Mouse (Mus musculus) liver, adult (tissue): ENCODE data around the gene Wdr13.

ENCODE experiments used
- GATA4 ChIP-seq: IDR thresholded peaks from 2 replicates; pipeline ENCODE4 v1.6.1; 2014; ENCODE audit warnings: mild to moderate bottlenecking, low read length; ENCODE audit not compliant: insufficient replicate concordance

Gene Wdr13

DNA sequence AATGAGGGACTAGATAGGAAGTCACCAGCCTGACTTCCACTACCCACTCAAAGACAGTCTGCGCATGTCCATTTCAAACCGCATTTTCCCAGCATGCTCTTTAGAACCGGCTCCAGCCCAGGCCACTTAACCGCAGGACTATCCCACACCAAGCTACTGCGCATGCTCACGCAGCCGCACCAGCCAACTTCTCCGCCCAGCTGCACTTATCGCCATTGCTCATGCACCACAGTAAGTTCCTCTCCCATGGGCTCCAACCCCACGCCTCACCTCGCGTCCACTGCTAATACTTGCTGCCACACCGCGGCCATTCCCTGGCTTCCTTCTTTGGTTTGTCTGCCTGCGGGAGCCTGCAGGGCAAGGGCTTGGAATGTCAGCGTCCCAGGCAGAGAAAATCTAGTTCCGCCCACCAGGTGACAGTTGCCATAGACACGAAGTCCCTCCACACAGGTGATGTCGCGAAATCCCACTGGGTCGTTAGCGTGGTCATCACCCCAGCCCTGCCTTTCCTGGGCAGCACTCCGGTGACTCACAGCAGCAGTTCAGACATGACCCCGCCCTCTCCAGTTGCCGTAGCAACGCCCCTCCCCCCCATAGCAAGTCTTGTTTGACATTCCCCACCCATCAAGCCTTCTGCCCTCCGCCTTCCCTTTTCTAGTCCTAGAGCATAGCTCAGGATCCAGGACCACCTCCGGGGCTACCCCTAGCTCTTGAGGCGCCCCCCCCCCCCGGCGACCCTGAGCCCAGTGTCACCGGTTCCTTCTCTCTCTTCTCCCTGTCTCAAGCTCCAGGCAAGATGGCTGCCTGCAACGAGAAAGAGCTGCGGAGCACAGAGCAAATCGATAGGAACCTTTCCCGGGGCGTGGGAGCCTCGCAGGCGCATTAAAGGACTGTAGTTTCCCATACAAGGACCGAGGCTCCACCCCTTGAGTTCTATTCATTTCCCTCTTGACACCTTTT, at the start of gene Wdr13:
Wdr13 (minus strand) TSS at position 876 of the 960 bp plus-strand sequence.
- peak; percentile 34; the same call in 1 of the 2 replicates for TF ChIP-seq GATA4

DNA sequence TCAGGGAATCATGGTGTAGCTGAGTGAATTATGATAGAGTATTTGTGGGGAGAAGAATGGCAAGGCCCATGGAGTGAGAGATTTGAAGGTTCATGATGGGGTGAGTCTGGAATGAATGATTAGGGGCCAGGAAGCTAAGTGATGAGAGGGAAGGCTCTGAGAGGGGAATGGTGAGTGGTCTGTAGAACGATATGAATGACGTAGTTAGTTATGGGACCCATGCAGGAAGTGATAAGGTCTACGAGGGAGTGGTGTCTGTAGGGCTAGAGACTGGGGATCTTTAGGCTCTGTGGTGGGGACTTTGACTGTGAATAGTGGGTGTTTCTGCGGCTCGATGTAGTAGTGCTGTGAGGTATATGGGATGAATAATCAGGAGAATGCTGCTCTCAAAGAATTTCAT, 47.0 kb upstream of the Wdr13 start:
- no peak for TF ChIP-seq GATA4

DNA sequence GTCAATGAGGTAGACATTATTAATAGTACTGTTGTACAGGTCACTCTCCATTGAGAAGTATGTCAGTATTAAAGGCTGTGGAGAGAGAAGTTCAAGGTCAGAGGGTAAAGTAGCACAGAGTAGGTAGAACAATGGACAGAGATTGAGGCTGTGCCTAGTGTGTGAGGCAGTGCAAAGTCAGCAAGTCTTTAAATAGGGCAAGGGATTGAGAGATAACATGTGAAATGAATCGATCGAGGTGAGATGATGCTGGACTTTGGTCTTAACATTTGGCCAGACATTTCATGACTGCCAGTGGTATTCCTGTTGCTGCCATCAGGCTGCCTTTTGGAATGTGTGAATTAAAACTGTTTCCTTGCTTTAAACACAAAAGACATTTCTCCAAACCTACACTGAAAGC, 46.2 kb upstream of the Wdr13 start:
- no peak for TF ChIP-seq GATA4

DNA sequence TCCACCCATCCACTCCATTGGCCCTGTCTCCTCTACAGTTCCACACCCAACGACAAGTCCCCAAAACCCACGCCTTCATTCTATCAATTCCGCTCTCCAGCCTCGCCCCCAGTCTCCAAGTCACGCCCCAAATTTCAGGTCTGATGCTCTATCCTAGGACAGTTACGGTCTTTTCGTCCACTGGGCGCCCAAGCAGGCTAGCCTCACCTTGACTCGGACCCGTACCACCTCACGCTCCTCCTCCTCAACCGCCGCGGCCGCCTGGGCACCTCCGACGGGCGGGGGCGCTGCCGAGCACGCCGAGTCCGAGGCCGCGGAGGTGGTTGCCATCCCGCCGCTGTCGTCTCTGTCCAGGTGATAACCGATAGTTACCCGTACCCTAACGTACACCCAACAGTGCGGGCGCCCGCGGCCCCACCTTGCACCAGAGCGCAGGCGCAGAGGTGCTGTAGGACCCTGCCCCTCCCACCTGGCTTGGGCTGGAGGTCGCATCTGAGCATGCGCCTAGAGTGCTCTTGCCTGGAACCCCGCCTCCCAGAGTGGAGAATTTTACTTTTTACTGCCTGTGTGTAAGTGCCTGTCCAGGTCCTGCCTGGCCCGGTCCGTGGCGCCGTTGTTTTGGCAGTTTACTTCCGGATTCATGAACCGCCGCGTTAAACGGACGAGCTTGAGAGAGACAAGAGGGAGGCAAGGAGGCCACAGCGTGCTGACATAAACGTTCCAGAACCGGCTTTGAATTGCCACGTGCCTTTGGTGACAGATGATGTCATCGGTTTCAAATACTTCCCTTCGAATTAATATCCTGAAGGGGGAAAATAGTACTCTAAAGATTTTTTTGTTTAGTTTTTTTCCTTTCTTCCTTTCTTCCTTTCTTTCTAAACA, 43.1 kb upstream of the Wdr13 start, which contains the start of gene Tbc1d25:
Tbc1d25 (minus strand) TSS at position 678 of the 882 bp plus-strand sequence.
- no peak; the same call in 1 of the 2 replicates for TF ChIP-seq GATA4

DNA sequence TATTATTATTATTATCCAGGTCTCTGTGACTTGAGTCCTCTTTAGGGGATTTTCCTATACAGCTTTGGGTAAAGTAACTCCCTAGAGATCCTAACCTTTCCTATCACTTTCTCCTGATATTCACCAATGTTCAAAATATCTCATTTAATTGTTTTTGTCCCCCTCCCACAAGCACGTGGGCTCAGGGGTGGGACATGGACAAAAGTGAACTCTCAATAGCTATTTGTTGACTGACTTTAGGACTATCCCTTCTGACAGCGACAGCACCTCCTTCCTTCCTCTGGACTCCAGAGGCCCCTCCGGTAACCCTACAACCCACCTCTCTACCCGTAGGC, 42.4 kb upstream of the Wdr13 start:
- no peak for TF ChIP-seq GATA4

DNA sequence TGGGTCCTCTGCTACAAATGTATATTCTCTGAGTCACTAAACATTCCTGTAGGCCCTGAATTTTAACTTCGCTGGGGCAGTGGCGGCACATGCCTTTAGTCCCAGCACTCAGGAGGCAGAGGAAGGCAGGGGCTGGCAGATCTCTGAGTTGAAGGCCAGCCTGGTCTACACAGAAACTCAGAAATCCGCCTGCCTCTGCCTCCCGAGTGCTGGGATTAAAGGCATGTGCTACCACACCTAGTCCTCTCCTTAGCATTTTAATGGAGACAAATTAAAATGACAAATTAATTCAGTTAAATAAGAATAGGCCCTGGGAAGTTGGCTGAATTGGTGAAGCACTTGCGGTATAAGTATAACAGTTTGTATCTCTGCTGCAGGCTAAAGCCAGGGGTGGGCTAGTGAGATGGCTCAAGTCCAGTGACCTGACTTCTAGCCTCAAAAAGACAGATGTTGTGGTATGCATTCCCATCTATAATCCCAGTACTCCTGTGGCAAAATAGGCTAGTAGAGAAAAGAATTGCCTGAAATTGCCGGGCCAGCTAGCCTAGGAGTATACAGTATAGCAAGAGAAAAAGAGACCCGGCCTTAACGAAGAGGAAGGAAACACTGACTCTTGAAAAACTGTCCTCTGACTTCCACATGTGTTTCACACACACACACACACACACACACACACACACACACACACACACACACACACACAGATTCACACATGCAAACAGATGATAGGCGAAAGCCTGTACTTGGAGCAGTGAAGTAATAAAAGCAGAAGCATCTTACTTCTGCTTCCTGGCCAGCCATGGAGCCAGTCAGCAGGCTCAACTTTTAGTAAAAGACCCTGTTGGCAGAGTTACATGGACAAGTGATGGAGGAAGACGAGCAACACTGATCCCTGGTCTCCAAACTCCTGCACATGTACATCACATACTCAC, 35.3 kb upstream of the Wdr13 start:
- TF ChIP-seq GATA4, result no peak

DNA sequence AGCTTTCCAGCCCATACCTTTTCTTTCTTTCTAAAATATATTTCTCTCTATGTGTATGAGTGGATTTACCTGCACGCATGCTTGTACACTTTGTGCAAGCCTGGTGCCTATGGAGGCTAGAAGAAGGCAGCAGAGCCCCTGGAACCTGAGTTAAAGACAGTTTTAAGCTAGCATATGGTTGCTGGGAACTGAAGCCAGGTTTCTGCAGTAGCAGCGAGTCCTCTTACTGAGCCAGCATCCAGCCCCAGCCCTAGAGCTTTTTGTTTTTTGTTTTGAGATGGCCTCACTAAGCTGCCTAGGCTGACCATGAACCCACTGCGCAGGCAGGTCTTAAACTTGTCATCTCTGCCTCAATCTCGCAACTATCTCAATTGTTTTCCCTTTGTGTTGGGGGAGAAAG, 31.8 kb upstream of the Wdr13 start:
- no peak for TF ChIP-seq GATA4

DNA sequence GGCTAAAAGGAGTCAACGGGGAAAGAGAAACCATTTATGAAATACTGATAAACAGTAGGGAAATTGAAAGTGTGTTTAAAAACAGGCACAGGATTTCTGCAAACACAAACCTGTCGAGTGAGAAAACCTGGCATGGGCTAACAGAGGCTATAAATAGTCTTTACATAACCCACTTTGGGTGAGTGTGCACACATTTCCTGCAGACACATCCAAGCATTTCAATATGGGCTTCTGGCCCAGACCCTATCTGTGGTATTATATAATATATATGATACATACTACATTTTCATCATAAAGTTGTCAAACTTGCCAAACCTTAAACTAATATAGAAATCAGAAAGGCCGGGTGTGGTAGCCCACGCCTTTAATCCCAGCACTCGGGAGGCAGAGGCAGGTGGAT, 30.4 kb upstream of the Wdr13 start:
- no peak for TF ChIP-seq GATA4

DNA sequence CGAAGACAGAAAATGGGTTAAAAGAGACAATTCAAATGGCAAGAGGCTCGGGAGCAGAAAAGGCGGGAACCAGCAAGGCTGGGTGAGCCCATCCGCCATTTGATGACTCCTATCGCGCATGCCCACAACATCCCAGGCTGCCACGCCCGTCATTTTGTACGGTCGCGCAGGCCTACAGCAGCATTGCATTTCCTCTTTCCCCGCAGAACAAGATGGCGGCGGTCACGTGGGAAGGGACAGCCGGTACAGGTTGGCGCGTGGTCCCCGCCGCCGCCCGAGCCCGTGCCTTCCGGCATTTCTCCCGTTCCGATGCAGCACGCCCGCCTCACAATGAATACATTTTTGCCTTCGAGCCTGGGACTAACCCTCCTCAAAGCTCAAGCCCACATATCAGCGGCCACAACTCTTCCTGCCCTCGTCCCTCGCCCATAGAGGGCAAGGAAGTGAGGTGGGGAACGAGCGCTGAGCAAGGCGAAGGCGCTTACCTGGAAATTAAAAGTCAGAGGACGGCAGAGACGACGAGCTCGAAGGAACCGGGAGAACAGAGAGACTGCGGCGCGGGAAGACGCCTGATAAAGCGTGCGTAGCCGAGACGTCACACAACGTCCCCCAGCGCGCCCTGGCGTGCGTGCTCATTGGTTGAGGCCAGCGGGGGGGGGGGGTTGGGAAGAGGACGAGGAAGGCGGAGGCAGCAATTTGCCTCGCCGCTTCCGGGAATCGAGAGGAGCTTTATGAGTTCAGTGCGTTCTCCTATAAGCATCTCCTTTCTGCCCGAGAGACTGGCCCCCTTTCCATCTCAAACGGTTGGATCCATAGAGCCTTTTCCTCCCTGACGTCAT, 12.7 kb upstream of the Wdr13 start, which contains the start of gene Rbm3:
Rbm3 (minus strand) TSS at position 728 of the 839 bp plus-strand sequence.
- TF ChIP-seq GATA4, result no peak

DNA sequence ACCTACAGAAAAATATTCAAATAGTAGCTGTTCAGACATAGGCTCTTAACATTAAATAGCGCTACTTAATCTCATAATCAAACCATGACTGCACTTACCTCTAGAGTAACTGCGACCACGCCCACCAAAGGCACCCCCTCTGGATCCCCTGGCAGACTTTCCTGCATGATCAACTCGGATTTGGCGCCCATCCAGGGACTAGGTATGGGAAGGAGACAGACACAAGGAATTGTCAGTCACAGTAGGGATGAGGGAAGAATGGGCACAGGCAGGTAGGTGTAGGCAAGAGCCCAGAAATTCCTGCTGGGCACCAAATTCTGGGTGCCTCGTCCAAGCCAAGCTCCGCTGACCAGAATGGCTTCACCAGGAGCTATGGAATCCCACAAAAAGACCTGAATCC, 11.1 kb upstream of the Wdr13 start:
- no peak for TF ChIP-seq GATA4

DNA sequence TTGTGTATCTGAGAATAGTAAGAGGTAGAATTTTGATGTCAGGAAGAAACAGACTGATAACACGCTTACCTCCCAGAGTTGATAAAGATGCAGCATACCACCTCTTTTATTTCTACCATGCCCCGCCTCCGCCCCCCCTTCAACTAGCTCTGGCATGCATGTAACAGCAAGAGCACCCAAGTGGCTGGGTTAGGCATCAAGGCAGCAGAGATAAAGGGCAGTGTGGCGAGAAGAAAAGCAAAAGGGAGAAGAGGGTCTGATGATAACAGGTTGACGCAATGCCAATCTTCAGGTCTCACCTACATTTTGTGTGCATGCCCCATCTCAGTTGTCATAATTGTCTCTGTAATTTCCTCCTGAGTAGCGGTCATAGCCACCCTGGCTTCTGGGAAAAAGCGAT, 10.3 kb upstream of the Wdr13 start:
- TF ChIP-seq GATA4, result no peak

DNA sequence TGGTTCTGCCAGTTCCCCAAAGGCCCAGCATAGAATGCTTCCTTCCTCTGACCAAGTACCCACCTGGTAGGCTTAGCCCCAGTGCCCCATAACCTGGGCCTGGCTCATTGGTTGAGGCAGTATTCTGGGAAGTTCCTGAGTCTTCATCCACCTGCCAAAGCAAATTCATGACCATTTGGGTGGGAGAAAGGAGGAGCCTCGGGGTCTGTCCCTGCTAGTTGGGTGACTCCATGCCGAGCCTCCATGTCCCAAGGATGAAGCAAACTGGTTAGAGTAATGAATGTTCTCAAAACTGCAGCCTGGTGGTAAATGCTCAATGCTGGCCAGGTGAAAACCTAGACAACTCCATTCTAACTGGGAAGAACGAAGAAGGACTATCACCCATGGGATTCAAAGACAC, 8.4 kb upstream of the Wdr13 start:
- TF ChIP-seq GATA4, result no peak

DNA sequence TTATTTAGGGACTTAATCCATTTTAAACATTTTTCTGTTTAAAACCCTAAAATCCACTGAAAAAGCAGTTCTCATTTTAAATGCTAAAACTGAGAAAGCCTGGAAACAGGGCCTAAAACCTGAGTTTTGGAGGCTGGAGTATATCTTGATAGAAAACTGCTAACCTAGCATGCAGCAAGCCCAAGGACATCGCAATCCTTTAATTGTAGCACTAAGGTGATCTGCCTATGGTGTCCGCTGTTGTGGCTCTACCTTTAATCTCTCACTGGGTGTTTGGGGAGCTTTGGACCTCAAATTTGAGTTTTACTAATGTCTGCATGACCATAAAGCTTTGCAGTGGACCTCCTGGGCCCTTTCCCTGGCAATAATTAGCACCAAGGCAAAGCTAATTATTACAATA, 7.8 kb upstream of the Wdr13 start:
- TF ChIP-seq GATA4, result no peak

DNA sequence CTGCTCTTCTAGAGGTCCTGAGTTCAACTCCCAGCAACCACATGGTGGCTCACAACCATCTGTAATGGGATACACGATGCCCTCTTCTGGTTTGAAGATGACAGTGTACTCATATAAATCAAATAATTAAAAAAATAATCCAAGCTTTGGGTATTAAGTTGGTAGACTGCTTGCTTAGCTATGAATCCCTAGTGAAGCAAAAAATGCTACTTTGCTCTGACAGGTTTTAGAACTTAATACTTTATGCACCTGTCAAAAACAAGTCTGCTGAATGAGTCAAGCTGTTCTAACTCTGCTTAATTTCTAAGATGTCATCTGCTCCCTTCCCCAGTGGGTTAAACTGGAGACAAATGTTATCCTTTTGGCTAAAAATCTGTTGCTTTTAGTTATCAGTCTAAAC, 6.8 kb upstream of the Wdr13 start:
- no peak for TF ChIP-seq GATA4
